Mouse (Mus musculus) stomach, embryonic 16.5 days (tissue): ENCODE data around the gene Rnps1. TPM values are rescaled to one million over a fixed set of nuclear protein-coding genes. Genes with fewer than 3 reads are reported as not detected.

Source experiments
- ATAC-seq: fragments of 200-750 bp; cut with Nextera tagmentation; 2 replicates; pipeline ENCODE4 v1.8.0; 2017; ENCODE audit warnings: moderate number of reproducible peaks, moderate TSS enrichment; ENCODE audit not compliant: insufficient read depth, low FRiP score
- H3K27ac ChIP-seq: fragments of 300-500 bp; sonication (generic); 2 replicates; pipeline ENCODE4 v1.5.1; 2014; ENCODE audit warnings: low read length
- H3K27me3 ChIP-seq: fragments of 300-500 bp; sonication (generic); 2 replicates; pipeline ENCODE4 v1.6.1; 2014; ENCODE audit warnings: low read length, control low read depth, mixed read lengths; ENCODE audit not compliant: control insufficient read depth, insufficient read depth
- H3K36me3 ChIP-seq: fragments of 300-500 bp; sonication (generic); 2 replicates; pipeline ENCODE4 v1.6.1; 2014; ENCODE audit warnings: low read length; ENCODE audit not compliant: control insufficient read depth, insufficient read depth
- H3K4me1 ChIP-seq: fragments of 300-500 bp; sonication (generic); 2 replicates; pipeline ENCODE4 v1.6.1; 2014; ENCODE audit warnings: low read length, control low read depth, mixed read lengths; ENCODE audit not compliant: control insufficient read depth, insufficient read depth
- H3K4me2 ChIP-seq: fragments of 300-500 bp; sonication (generic); 2 replicates; pipeline ENCODE4 v1.6.1; 2014; ENCODE audit warnings: low read depth, low read length, mixed read lengths
- H3K4me3 ChIP-seq: fragments of 300-500 bp; sonication (generic); replicated peaks from 2 replicates; pipeline ENCODE4 v1.5.1; 2014; ENCODE audit warnings: mild to moderate bottlenecking, low read length
- H3K9ac ChIP-seq: fragments of 300-500 bp; sonication (generic); 2 replicates; pipeline ENCODE4 v1.6.1; 2014; ENCODE audit warnings: low read length
- H3K9me3 ChIP-seq: fragments of 300-500 bp; sonication (generic); replicated peaks from 2 replicates; pipeline ENCODE4 v1.6.1; 2016; ENCODE audit warnings: low read length, control low read depth; ENCODE audit not compliant: control insufficient read depth
- WGBS: fragments of 180-500 bp; shearing (Covaris S2); extraction: QIAGEN DNeasy Blood & Tissue Kit; methylation state at CpG from one replicate; pipeline ENCODE4 v1.1.7; 2014; 5-methylcytosine and 5-hydroxymethylcytosine counted together
- polyA plus RNA-seq: library from polyadenylated mRNA; unstranded; fragments of >200 nt; fragmentation: Nextera tagmentation; extraction: Ambion mirVana; gene quantifications from 2 replicates; pipeline ENCODE4 v1.2.1, GENCODE M21; 2015

Rnps1 gene
- polyA plus RNA-seq, 1 experiment from 2014 or later, result 217 TPM

GRCm38 (mm10) chr17:24393527-24393926, 20.8 kb upstream of the Rnps1 start:
- Histone ChIP-seq H3K36me3 (no peaks in the 10 kb centered on the region), H3K27ac (peak overlapping the region; percentile 42; the same call in 1 of the 2 replicates), H3K4me2 (no peak overlapping the region), H3K27me3 (no peaks in the 10 kb centered on the region), H3K4me3 (no peak overlapping the region), H3K9me3 (no peaks in the 10 kb centered on the region), H3K4me1 (no peaks in the 10 kb centered on the region), H3K9ac (no peak overlapping the region)
- ATAC-seq, result peak; percentile 91
- WGBS, result 33% methylated on average over 4 of the region's 4 CpGs

- no peak for ATAC-seq
- no peaks in the 10 kb centered on the region for H3K4me1 ChIP-seq
- H3K27ac ChIP-seq, result no peak overlapping the region
- H3K4me2 ChIP-seq, result no peak overlapping the region
- no peak overlapping the region for H3K9ac ChIP-seq
- H3K27me3 ChIP-seq, result no peaks in the 10 kb centered on the region
- no peaks in the 10 kb centered on the region for H3K36me3 ChIP-seq
- no peak overlapping the region for H3K4me3 ChIP-seq
- 80% methylated on average over 7 of the region's 7 CpGs for WGBS
- H3K9me3 ChIP-seq, result no peaks in the 10 kb centered on the region
Observed at GRCm38 (mm10) chr17:24394456-24394855, 19.9 kb upstream of the Rnps1 start.

- no peak for ATAC-seq
- H3K36me3 ChIP-seq, result peaks cover 4% of the 10 kb centered on the region; the same call in 1 of the 2 replicates
- WGBS, result 75% methylated on average over 3 of the region's 3 CpGs
- H3K9ac ChIP-seq, result no peak overlapping the region
- H3K4me2 ChIP-seq, result no peak overlapping the region
- no peaks in the 10 kb centered on the region for H3K4me1 ChIP-seq
- H3K4me3 ChIP-seq, result no peak overlapping the region
- H3K9me3 ChIP-seq, result no peaks in the 10 kb centered on the region
- H3K27me3 ChIP-seq, result no peaks in the 10 kb centered on the region
- H3K27ac ChIP-seq, result no peak overlapping the region
Observed at GRCm38 (mm10) chr17:24402371-24402770, 12.0 kb upstream of the Rnps1 start.

GRCm38 (mm10) chr17:24407116-24407803, 7.1 kb upstream of the Rnps1 start:
- H3K9ac ChIP-seq, result no peak overlapping the region
- no peak overlapping the region for H3K27ac ChIP-seq
- no peaks in the 10 kb centered on the region for H3K27me3 ChIP-seq
- no peak for ATAC-seq
- H3K9me3 ChIP-seq, result no peaks in the 10 kb centered on the region
- WGBS, result 86% methylated on average over 12 of the region's 12 CpGs
- no peak overlapping the region for H3K4me2 ChIP-seq
- H3K4me1 ChIP-seq, result no peaks in the 10 kb centered on the region
- peaks cover 9% of the 10 kb centered on the region for H3K36me3 ChIP-seq
- no peak overlapping the region for H3K4me3 ChIP-seq

- 25% methylated on average over 22 of the region's 22 CpGs for WGBS
- ATAC-seq, result no peak
Observed at GRCm38 (mm10) chr17:24413557-24414211, 681 bp upstream of the Rnps1 start.

GRCm38 (mm10) chr17:24415011-24415410, 646 bp downstream of the Rnps1 start:
- Histone ChIP-seq H3K27ac (peak overlapping the region; percentile 94), H3K4me3 (peak overlapping the region; percentile 95), H3K9ac (peak overlapping the region; percentile 95), H3K27me3 (no peaks in the 10 kb centered on the region), H3K4me1 (peaks cover 12% of the 10 kb centered on the region), H3K36me3 (peaks cover 10% of the 10 kb centered on the region; the same call in 1 of the 2 replicates), H3K4me2 (peak overlapping the region; percentile 88), H3K9me3 (no peaks in the 10 kb centered on the region)
- ATAC-seq, result no peak
- WGBS, result under 1% methylated on average over 21 of the region's 21 CpGs

More at GRCm38 (mm10) chr17:24413557-24414211, 681 bp upstream of the Rnps1 start:
- Histone ChIP-seq H3K4me3 (peak overlapping the region; percentile 95), H3K9ac (peak overlapping the region; percentile 82), H3K27me3 (no peaks in the 10 kb centered on the region), H3K9me3 (no peaks in the 10 kb centered on the region), H3K36me3 (peaks cover 8% of the 10 kb centered on the region; the same call in 1 of the 2 replicates), H3K4me2 (peak overlapping the region; percentile 78), H3K4me1 (peaks cover 12% of the 10 kb centered on the region), H3K27ac (peak overlapping the region; percentile 94)

GRCm38 (mm10) chr17:24416051-24416652, 1.8 kb downstream of the Rnps1 start:
- H3K4me1 ChIP-seq, result peaks cover 12% of the 10 kb centered on the region
- ATAC-seq, result no peak
- peak overlapping the region; percentile 95 for H3K4me3 ChIP-seq
- H3K9ac ChIP-seq, result peak overlapping the region; percentile 95
- H3K27ac ChIP-seq, result no peak overlapping the region
- WGBS, result 81% methylated on average over 3 of the region's 3 CpGs
- no peaks in the 10 kb centered on the region for H3K9me3 ChIP-seq
- H3K36me3 ChIP-seq, result peaks cover 20% of the 10 kb centered on the region; the same call in 1 of the 2 replicates
- H3K4me2 ChIP-seq, result peak overlapping the region; percentile 88
- no peaks in the 10 kb centered on the region for H3K27me3 ChIP-seq

GRCm38 (mm10) chr17:24423114-24423513, 8.7 kb downstream of the Rnps1 start:
- WGBS, result 86% methylated on average over 4 of the region's 4 CpGs
- ATAC-seq, result no peak
- H3K36me3 ChIP-seq, result peaks cover 47% of the 10 kb centered on the region
- no peak overlapping the region for H3K4me3 ChIP-seq
- peaks cover 4% of the 10 kb centered on the region; the same call in 1 of the 2 replicates for H3K4me1 ChIP-seq
- H3K27me3 ChIP-seq, result no peaks in the 10 kb centered on the region
- no peak overlapping the region for H3K27ac ChIP-seq
- H3K9me3 ChIP-seq, result no peaks in the 10 kb centered on the region
- no peak overlapping the region for H3K4me2 ChIP-seq
- no peak overlapping the region for H3K9ac ChIP-seq

- peaks cover 4% of the 10 kb centered on the region; the same call in 1 of the 2 replicates for H3K4me1 ChIP-seq
- H3K4me3 ChIP-seq, result no peak overlapping the region
- no peaks in the 10 kb centered on the region for H3K9me3 ChIP-seq
- no peak overlapping the region for H3K9ac ChIP-seq
- WGBS, result 92% methylated on average over 5 of the region's 5 CpGs
- ATAC-seq, result no peak
- no peak overlapping the region for H3K4me2 ChIP-seq
- H3K36me3 ChIP-seq, result peaks cover 42% of the 10 kb centered on the region
- H3K27ac ChIP-seq, result no peak overlapping the region
- H3K27me3 ChIP-seq, result no peaks in the 10 kb centered on the region
Observed at GRCm38 (mm10) chr17:24424489-24424888, 10.1 kb downstream of the Rnps1 start.
